Mouse (Mus musculus) heart, adult 11 months (tissue): ENCODE data around the gene Cbx7.

Source experiments
- DNase-seq: peaks from one replicate; pipeline ENCODE4 v3.0.0; 2022

Cbx7 gene

DNA sequence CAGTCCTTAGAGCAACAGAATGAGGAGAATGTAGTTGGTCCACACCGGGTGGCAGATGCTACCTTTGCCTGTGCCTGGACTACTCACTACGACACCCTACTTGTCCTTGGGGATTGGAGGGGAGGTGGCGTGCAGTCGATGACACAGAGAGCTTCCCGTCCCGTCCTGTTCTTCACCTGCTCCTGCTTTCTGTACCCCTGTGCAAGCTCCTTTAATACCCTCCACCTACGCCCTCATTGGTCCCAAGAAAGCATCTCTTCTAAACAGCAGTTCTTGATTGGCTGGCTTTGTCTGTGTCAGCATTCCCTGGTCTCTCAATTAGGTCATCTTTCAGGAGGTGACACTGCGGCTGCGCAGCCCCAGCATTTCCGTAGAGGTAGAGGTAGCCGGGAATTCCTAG, at the start of gene Cbx7:
Gene Cbx7, minus strand, starts transcription at position 180 of the 400 bp plus-strand sequence.
- no peak for DNase-seq

DNA sequence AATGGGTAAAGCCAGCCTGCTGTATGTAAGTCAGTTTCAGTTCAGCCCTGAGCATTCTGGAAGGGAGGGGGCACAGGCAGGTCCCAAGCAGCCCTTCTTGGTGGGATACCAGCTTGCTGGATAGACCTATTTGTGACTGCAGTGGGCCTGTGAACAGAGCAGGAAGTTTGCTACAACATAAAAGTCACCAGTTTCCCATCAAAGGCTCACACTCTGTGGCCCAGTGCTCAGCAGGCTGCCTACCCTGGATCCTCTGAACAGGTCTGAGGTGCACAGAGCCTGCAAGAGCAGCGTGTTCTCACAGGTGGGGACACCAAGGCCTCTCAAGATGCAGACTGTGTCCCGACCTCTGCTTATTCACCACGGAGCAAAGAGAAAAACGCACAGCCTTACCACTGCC, 49.6 kb upstream of the Cbx7 start:
- DNase-seq: no peak

DNA sequence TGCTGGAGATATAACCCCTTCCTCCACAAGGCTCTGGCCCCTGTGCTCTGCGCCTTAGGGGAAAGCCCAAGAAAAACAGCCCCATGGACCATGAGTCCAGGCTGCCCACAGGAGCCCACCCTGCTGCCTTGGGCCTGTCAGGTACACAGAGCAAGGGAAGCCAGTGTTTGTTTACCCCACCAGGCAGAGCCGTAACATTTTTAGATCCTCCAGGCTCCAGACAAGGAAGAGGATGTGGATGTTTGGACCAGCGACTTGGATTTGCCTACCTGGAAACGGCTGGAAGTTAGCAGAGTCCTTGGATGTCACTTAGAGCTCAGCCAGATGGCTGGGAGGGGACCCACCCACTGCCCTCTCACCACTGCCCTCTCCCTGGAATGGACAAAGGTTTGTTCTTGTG, 48.7 kb upstream of the Cbx7 start:
- DNase-seq: peak; percentile 93

DNA sequence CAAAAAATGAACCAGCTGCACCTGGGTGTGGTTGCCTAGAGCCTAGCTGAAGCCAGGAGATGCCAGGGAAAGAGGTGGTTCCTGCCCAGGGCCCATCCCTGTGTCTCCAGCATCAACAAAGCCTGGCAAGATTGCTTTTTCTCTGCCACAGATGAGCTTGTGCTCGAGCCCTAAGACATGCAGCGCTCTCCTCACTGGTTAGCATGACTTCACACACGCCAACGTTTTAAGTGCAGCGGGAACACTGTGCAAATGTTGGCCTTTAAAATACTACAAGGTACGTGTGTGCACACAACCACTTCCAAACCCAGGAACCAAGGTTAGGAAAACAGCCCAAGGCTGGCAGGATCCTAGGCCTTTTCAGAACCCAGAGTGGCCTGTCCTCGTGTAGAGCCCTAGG, 48.3 kb upstream of the Cbx7 start:
- DNase-seq: no peak

DNA sequence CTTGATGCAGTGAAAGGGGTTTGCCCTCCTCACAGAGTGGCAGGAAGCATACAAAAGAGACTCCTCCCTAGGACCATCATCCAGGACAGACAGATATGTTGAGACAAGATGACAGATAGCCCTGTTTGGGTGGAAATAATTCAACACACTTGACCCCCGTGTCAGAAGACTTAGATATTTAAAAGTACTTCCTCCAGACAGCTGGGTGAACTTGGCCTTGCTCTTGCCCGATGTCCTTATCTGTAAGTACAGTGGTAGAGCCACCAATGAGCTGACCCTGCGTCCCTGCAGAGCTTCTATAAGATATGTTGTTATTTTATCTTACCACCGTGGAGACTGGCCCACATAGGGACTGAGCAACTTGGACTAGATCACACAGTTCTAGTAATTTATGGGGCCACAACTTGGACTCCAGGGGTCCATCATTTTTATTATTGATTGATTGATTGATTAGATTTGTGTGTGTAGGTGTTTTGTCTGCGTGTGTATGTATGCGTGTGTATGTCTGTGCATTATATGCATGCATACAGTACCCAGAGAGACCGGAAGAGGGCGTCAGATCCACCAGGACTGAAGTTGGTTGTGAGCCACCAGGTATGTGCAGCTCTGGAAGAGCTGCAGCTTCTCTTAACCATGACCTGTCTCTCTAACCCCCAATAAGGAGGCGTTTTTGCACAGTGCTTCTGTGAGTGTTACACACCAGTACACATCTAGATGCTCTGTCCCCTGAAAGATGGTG, 45.8 kb upstream of the Cbx7 start:
- no peak for DNase-seq

DNA sequence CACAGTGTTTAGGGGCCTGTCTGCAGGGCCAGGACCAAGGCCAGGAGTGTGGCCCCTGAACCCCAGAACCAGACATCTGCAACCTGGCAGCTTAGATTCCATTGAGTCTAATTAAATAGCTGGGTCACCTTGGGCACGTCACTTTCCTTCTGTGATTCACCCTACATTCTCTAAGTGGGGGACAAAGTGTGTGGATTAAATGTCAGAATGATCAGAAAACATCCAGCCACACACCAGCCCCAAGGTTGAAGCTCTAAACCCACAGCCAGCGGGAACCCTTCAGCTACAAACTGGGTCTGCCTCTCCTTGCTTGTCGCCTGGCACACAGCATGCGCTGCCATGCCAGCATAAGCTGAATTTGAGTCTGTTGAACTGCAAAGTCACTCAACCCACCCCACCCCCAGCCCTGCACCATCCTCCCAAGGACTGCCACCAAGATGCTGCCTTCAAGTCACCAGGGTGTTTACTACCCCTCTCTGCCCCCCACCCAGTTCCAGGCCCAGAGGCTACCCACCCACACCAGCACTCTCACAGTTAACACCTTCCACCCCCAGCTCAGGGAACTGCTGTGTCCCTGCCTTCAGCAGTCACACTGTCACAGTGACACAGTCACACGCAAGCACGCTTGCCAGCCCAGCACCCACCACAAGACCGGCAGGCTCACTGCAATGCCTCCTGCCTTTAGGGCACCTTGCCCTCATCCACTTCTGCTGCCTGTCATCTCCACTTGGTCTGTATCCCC, 44.5 kb upstream of the Cbx7 start:
- no peak for DNase-seq

DNA sequence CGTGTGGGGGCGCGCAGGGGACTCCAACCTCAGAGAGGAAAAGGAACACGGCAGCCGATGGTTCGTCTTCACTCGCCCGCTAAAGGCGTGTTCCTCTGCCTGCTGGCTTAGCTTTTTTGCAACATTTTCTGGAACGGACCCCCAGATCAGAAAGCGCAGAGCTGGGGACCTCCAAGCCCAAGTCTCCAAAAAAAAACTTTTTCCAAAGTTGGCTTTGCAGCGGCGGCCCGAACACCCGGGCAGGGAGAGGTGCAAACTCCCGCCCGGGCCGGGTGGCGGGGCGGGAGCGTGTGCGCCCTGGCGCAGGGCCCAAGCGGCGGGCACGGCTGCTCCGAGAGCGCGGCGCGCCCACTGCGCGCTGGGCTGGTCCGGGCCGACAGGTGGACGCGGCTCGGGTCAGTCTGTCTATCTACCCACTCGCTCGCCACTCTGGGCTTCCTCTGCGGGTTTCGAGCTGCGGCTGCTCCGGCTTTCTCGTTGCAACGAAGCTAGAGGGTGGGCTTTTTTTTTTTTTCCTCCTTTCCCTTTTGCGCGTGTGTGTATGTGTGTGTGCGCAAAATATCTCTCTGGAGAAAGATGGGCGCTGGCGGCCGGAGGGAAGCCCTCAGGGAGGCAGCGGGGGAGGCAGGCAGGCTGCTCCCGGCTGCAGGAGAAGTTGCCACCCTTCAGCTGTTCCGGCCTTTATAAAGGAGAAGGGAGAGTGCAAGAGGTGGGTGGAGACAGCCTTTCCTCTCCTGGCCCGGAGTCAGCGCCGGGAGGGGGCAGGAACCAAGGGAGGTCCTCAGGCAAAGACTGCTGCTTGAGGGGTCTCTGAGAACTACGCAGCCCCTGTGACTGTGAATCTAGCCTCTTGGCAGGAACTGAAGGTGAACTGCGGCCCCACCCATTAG, 43.6 kb upstream of the Cbx7 start, which contains the start of gene Pdgfb:
Gene Pdgfb, minus strand, starts transcription at position 657 of the 890 bp plus-strand sequence.
- DNase-seq: peak; percentile 99

DNA sequence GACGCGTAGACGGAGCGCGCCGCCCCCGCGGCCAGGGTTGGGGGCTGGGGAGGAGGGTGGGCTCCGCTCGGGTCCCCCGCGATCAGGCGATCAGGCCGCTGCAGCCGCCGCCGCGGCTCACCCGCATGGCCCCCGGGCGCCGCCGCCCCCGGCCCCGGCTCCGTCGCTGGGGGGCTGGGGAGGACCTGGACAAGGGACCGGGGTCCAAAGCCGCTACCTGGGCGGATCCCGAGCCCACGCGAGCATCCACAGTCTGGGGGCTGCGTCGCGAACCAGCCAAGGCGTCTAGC, 43.1 kb upstream of the Cbx7 start:
- DNase-seq: no peak

DNA sequence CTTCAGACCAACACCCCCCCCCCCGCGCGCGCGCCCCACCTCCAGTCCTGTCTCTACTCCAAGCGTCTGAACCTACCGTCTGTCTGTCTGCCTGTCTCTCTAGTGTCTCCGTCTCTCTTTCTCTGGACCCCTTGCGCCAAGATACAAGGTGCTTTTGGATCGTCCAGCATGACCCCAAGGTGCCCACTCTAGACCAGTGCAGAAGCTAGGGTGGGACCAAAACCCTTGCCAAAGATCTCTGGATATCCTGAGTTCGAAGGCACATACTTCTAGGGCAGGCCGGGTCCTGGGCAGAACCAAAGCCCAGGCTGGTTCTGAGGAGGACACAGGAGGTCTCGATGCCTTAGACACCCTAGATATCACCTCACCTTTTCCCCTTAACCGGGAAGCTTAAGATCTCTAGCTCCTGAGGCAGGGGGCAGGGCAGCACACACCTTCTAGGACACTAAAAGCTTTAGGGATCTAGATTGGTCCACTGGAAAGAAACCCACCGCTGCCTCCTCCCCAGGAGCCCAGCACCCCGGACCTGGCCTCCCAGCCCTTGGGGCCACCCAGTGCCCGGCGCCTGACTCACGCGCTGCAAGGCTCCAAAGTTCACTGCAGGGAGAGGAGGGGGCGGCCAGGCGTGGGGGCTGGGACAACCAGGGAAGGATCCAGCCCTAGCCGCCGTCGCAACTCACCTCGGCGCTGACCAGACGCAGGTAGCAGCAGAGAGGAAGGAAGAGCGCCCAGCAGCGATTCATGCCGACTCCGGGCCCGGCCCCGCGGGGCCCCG, 42.5 kb upstream of the Cbx7 start:
- no peak for DNase-seq

DNA sequence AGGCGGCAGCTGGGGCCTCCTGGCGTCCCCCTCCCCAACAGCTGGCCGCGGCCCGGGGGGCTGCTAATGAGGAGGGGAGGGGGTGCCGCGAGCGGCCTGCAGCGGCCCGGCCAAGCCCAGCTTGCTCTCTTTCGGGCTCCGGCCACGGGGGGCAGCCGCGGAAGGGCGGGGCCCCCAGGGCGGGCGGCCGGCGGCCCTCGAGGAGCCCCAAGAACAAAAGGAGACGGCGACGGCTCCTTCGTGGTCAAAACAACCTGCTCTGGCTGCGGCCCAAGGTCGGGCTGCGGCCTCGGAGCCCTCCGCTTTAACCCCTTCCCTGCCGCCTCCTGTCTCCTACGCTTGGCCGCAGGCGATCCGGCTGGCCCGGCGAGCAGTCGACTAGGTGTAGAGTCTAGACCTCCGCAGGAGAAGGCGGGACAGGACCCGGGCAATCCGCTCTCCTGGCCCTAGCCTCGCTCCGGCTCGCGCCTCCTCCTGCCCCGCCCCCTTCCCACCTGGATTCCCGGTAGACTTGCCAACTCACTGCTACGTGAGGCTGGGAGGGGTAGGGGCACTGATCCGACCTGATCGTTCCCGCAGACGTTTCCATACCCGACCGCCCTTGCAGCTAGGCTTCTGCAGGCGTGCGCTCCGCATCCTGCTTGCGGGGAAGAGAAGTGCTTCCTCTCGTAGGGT, 41.7 kb upstream of the Cbx7 start:
- peak; percentile 98 for DNase-seq

DNA sequence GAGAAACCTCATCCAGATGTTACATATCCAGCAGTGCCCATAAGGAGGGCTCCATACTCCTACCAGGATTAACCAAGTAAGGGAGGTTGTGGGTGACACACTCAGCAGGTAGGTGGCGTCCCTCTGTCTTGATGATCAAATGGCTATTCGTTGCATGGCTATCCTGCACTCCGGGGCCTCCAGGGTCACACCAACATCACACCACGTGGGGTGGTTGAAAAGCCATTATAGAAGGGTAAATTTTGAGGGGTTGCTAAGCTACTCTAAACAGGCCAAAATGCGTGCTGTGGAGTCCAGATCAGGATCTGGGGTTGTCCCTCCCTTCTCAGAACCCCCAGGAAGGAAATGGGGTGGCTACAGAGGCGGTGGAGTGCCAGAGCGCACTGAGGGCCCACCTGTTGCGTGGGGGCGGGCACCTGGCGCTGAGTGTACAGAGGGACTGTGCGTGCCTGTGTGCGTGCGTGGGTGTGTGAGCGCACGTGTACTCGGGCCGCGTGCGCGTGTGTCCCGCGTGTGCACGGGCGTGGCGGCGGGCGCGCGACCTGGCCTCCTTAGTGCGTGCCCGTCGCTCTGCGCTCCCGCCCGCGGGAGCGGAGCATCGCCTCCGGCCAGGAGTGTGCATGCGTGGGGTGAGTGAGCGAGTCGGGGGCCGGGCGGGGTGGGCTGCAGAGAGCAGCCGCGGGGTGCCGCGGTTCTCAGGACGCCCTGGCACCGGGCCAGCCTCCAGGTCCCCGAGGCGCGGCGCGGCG, 41.0 kb upstream of the Cbx7 start:
- DNase-seq: peak; percentile 96

DNA sequence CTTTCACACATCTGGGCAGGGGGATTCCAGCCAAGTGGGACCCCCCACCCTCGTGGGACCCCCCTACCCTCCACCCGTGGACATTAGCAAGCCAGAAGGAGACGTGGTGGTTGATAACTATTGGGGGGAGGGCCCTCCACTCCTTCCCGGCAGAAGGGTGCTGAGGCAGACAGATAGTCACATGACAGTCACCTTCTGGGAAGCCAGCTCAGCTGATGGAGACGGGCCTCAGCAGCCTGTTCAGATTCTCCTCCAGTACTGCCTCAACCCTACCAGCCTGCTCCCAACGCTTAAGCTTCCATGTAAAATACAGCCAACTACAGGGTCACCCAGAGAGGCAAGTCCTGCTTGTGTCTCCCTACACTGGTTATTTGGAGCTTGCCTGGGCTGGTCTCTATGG, 40.3 kb upstream of the Cbx7 start:
- no peak for DNase-seq

DNA sequence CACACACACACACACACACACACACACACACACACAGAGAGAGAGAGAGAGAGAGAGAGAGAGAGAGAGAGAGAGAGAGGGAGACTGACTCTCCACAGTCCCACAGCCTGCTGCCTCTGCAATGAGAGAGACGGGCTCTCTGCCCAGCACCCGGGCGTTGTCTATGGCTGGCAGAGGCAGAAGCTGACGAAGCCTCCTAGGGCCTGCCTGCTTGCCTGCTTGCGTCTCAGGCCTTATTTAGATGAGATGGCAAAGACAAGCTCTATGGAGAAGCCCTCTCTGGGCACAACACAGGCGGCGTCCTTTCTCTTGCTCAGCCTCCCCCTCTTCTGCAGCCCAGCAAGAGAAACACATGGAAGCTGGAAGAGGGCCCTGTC, 39.3 kb upstream of the Cbx7 start:
- DNase-seq: no peak

DNA sequence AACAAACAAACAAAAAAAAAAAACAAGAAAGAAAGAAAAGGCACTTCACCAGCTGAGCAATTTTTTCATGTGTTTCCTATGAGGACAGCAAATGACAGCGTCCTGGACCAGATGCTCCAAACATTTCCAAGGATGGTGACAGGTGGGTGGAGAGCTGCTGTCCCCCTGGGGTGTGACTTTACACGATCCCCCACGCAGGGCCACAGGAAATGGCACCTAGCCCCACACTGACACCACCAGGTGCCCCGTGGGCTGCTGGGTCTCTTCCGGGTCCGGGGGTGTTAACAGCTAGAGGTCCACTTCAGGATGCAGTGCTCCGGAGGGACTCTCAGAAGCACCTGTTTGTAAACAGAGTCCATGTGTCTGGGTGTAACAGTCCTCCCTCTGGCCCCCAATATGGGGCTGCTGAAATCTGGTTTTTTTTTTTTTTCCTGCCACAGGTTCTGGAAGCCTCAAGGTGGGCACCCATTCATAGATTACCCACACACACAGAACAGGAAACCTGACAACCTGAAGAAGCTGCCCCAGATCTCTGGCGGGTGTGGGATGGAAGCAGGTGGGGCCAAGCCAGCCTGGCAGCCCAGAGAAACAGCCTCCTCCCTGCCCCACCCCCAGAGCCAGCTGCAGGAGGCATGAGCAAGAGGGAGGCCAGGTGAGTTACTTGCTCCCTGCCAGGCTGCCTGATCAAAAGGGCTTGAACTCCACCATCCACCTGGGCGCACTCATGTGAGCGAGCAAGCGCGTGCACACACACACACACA, 38.7 kb upstream of the Cbx7 start:
- no peak for DNase-seq

DNA sequence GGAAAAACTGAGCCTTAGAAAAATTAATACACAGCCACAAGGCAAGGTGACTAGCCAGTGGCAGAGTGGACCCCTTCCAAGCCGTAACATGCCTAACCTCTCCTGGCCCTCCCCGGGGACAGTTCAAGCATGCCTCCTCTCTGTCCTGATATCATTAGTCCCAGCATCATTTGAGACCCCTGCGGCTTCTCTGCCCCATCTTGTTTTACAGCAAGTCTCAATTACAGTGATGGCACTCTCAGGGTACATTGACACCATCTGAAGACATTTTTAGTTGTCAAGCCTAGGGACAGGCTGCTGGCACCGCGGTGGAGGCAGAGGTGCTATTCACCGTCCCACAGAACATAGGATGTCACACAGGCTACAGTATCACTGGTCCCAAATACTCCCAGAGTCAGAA, 37.5 kb upstream of the Cbx7 start:
- DNase-seq: no peak

DNA sequence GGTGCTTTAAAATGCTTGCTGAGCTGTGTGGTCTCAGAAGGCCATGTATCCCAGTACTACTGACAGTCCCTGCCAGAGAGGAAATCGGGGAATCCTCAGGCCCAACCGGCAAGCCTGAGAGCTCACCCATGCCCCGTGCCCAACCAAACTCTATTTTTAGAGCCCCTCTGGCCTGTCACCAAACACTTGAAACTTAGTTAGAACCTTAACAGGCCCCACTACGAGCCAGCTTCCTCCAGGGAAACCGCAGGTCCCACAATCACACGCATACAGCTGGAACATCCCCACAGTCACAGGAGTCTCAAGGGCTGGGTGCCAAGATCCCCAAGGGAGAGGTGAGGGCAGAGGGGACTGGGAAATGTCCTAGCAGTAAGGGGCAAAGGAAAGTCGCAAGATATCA, 35.2 kb upstream of the Cbx7 start:
- DNase-seq: peak; percentile 98

DNA sequence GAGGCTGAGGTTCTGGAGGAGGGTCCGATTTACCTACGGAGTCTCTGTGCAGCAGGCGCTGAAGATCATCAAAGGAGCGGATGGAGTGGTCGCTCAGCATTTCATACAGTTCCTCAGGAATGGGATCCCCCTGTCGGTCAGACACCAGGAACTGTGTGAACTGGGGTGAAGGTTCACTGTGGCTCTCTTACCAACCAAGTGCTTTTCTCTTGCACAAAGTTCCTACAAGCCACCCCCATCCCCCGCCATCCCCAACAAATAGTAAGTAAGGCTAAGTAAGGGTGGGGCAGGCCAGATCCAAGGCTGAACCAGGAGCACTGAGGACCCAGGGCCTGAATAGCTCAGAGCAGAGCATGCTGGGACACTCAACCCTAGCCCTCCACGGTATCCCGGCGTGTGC, 34.5 kb upstream of the Cbx7 start:
- DNase-seq: no peak

DNA sequence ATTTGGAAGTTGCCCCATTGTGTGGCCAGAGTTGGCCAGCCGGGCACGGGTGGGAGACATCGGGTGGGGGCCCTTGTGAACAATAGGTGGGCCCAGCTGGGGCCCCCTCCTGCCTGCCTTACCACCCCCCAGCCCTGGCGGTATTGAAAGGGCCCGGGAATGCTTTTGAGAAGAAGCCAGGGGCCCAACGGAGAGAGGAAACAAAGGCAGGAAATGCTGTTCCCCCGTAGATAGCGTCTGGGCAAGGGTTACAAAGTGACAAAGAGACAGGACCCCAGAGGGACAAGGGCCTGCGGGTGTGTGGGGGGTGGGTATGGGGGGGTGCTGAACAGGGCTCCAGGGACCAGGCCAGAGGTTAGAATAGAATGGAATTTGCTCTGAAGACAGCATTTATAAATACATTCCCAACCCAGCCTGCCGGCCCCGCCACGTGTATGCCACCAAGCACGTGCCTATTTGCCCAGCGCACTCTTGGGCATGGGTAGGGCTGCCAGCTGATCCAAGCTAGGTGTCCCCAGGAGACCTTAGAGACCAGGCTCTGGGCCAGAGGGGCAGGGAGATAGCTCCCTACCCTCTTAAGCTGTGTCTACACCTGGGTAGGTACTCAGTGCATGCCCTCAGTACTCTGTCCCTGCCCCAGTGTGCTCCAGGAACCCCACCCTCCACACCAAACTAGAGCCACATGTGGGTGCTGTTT, 33.9 kb upstream of the Cbx7 start:
- peak; percentile 99 for DNase-seq

DNA sequence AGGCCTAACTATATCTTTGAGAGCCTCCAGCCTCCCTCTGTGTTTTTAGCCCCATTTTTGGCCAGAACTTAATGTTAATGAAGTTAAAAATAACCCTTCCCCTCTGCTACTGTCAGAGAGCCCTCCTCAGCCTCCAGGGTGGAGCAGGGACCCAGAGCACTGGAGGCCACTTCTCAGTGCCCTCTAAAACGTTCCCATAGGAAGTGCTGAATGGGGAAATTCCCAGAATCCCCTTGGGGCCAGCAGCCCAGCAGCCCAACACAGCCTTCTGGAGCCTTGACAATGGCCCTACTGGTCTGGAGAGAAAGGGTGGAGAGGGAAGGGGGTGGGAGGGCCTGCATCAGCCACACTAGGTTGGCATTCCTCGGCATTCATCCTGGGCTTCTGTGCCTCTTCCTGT, 32.7 kb upstream of the Cbx7 start:
- peak; percentile 97 for DNase-seq

DNA sequence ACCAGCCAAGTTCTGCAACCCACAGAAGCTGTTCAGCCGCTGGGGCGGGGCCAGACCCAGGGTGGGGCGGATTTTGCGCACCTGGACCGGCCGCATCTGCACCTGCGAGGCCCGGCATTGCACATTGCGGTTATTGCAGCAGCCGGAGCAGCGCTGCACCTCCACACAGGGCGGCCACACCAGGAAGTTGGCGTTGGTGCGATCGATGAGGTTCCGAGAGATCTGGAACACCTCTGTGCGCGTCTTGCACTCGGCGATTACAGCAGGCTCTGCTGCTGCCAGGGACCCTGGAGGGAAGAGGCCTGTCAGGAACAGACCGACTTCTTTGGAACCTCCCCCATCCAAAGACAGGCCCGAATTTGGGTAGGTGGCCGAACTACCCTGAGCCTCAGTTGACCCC, 30.7 kb upstream of the Cbx7 start:
- DNase-seq: no peak
